Mouse (Mus musculus) gastrocnemius, adult 18-20 months (tissue): ENCODE measurements around the gene Rxfp3. TPM values are rescaled to one million over a fixed set of nuclear protein-coding genes. Genes with fewer than 3 reads are reported as not detected.
"Not testable (repeated sequence)": the region's sequence is repeated elsewhere in the genome, so short reads cannot be mapped to it uniquely, and the experiment has no call there.

ENCODE experiments used
- DNase-seq: peaks from one replicate; pipeline ENCODE4 v3.0.0; 2021; ENCODE audit warnings: low spot score
- total RNA-seq, 2 experiments: library from RNA; stranded (reverse); gene quantifications; 2 replicates each; pipeline ENCODE4 v1.2.3; 2021

Gene Rxfp3
- total RNA-seq, 2 experiments from 2014 or later = not detected

DNA sequence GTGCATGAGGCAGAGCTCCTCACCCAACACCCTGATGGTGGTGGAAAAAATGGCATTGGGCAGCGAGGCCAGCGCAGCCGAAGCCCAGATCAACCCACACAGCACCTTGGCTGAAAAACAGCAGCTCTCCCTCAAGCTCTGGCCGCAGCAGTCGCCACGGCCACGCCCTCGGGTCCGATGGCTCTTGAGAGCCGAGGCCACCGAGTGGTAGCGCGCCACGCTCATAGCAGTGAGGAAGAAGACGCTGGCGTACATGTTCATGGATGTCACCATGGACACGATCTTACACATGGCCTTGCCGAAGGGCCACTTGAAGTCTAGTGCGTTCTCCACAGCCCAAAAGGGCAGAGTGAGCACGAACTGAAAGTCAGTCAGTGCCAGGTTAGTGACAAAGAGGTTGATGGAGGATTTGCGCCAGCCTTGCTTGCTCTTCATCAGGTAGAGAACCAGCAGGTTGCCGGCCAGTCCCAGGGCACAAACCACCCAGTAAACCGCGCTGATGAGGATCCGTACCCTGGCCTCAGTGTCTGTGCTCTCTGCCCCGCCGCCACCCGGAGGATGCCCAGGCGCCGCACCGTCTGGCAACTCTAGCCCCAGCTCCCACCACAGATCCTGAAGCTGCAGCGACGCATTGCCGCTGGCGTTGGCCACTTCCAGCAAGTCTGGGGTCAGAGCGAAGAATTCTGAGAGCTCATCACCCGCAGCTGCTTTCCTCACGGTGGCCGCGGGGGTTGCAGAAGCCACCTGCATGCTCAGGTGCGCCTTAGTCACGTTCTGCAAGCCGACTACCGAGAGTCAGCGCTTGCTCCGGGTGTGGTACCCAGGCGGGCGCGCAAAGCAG, 1.0 kb downstream of the Rxfp3 start:
- DNase-seq = no peak

DNA sequence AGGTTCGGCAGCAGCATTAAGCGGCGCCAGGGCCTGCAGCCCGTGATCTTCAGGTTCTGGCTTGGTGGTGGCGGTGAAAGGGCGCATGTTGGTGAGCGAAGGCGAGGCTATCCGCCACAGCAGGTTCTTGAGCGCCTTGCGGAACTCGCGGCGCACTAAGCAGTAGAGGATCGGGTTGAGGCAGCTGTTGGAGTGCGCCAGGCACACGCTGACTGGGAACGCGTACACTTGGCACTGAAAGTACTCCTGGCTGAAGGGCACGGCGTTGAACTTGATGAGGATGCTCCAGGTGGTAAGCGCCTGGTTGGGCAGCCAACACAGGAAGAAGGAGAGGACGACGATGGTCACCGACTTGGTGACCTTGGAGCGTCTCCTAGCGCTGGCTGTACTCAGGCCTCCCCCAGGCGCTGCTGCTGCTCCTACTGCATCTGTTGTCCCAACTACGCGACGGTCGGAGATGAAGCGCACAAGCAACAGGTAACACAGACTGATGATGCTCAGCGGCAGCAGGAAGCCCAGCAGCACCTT, 1.8 kb downstream of the Rxfp3 start:
- DNase-seq = no peak

DNA sequence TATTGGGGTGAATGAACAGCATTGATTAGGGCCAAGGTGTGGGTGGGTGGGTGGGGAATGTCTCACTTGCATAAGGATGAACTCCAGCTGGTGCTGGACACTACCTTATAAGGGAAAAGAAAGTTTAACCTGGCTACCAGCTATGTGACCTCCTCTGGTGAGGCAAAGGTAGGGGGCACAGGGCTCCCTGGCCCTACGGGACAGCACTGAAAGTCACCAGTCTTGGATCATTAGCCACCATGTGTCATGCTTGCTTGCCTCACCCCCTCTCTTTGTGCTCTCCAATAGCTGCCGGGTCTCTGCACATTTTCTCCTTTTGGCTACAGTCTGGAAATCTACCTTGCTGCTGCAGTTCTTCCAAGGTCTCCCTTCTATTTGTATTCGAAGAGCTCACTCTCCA, 7.6 kb downstream of the Rxfp3 start:
- DNase-seq = no peak

DNA sequence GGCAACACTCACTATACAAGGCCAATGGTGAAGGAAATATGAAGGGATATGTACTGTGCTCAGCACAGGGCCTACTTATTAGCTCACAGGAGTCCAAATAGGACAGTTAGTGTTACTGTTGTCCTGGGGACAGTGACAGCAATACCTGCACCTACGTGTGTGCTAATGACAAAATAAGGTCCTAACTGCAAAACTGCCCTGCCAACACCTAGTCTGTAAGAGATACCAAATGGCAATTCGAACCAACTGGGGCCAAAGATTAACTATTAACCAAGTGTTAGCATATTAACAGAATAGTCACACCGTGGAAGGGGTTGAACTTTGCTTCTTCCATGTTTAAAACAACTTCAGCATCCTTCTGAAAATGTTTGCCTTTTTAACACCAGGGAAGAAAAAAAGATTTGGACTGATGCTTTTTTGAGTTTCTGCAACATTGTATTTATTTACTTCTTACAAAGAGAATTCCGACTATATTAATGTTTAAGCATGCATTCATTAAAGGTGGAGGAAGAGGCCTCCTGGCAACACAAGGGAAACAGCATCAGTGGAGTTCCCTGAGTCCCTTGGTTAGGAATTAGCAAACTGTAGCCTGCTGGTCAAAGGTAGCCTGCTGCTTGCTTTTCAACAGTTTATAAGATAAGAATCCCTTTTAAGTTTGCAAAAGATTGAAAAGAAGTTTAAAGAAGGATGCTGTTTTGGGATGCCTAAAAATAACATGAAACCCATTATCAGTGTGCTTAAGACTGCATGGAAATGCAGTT, 10.8 kb downstream of the Rxfp3 start:
- no peak for DNase-seq

DNA sequence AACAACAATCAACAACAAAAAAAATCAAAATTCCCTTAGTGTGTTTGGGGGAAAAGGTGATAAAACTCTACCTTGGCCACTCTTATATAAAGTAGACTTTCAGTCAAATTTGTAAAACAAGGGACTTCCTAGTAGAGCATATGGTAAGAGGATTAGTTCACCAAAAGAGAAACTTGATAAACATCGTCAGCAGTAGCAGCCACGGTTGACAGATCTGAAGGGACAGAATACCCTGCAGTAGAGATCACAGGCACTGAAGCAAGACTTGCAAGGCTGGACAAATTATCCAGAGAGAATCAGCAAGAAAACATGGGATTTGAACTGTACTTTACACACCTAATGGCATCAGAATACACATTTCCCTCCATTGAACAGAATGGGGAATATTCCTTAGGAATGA, 22.9 kb downstream of the Rxfp3 start:
- no peak for DNase-seq

DNA sequence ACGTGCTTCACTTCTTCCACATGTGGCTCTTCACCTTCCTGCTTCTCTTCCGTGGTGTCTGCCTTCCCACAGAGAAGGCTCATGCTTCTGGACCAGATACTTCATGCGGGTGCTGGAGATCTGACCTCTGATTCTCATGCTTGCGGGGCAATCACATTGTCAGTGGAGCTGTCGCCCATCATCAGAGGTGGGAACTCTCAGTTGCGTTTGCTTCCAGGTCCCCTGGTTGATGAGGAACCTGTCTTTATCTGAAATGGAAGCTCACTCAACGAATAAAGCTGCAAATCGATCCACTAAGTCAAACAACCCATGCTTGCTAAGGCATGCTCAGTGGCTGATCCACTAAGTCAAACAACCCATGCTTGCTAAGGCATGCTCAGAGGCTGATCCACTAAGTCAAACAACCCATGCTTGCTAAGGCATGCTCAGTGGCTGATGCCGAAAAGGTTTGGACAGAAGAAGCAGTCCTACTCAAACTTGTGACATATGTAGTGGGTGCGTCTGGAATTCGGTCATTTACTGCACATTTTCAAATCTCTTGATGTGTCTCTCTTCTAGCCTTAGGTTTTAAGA, 26.7 kb downstream of the Rxfp3 start:
- DNase-seq = no peak

DNA sequence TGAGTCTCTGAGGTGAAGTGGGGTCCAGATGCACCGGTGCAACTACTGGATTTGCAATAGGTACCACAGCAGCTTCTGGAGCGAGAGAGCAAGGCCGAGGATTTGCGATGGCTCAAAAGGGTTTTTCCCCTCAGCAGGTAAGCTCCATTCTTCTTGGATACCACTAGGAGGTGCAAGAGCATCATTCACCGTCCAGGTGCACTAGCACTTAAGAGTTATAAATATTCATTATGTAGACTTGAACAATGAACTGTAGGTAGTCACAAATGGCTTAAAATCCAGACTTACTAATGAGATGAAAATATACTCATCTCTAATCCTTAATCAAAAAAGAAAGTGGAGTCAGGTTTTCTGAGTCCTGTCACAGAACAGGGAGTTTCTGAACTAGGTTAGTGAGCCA, 29.0 kb downstream of the Rxfp3 start:
- DNase-seq = no peak

DNA sequence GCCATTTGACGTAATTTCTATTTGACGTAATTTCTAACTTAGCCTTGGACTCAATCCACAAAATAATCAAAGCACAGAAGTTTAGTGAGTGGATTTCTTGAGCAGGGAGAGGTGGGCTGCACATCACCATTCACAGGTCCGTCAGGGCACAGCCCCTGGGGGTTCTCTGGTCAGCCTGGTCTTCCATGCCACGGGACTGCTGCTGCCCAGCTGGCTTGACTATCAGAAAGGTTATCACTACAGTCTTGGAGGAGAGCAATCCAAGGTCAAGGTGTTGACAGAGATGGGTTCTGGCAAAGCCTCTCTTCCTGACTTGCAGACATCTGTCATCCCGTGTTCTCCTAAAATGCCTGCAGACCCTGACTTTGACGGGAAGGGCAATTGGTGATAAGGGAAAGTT, 33.1 kb downstream of the Rxfp3 start:
- DNase-seq = no peak

DNA sequence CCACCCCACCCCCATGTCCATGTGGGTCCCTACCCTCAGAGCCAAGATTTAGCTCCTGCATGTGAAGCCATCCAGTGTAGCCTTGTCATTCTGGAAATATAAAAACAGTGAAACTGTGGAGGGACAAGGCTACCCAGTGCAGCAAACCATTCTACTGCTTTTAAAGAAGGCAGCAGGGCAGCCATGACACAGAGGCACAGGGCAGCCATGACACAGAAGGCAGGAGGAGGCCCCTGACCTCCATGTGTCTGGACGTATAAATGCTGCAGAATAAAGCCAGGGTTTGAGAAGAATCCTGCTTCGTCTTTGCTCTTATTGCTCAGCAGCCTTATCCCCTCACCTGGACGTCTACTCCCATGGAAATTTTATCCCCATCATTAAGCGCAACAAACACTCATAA, 34.0 kb downstream of the Rxfp3 start:
- DNase-seq = no peak

DNA sequence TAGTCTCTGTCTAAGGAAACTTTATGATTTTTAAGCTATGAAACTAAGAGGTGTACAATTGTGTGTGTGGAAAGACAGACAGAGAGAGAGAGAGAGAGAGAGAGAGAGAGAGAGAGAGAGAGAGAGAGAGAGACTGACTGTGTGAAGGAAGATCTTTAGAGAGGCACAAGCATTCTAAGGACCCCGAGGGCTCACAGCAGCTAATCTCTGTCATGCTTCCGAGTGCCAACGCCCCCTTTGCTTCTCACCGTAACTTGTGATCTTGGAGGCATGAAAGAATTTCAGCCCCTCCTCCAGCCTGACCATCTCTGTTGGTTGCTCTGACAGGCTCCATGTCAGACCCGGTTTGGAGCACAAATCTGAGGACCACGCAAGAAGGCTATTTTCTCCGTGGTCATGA, 37.4 kb downstream of the Rxfp3 start, which contains the start of gene Slc45a2:
Slc45a2 (plus strand) TSS at position 301 of the 400 bp plus-strand sequence.
- no peak for DNase-seq

DNA sequence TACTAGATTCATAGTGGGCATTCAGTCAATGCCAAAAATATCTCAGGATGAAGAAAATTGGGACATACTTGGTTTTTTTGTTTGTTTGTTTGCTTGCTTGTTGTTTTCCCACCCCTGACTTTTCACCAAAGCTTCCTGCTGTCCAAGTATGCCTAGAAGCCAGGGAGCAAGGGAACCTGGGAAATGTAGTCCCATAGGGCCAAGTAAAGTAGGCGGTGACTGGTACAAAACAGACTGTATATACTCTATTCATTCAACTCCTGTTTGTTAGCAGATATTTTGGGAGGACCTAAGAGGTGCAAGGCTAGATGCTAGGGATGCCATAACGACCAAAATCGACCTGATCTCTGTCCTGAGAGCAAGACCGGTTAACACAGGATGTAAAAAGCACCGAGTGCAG, 38.0 kb downstream of the Rxfp3 start:
- no peak for DNase-seq

DNA sequence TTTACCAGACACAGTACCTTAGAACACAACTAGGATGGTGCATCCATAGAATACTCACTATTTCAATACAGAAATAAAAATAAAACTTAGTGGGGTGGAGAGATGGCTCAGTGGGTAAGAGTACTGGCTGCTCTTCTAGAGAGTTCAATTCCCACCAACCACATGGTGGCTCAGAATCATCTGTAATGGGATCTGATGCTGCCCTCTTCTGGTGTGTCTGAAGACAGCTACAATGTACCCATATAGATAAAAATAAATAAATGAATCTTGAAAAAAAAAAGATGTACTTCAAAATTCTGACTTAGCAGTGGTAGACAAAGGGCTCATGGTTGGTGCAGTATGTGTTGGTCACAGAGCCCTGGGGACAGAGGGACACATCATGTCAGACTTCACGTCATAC, 46.2 kb downstream of the Rxfp3 start:
- no peak for DNase-seq

DNA sequence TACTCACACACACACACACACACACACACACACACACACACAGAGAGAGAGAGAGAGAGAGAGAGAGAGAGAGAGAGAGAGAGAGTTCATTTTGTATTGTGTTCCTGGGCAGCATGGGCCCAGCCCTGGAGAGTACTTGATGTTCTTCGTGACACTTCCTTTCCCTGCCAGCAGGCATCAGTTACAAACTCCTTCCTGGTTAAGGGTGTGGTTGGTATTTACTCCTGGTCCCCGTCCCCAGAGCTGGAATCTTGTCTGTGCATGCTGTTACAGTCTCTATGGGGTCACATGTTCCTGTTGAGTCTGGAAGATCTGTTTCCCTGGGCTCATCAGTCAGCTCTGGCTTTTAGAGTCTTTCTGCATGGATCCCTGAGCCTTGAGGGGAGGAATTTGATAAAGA, 47.4 kb downstream of the Rxfp3 start:
- peak; percentile 22 for DNase-seq

DNA sequence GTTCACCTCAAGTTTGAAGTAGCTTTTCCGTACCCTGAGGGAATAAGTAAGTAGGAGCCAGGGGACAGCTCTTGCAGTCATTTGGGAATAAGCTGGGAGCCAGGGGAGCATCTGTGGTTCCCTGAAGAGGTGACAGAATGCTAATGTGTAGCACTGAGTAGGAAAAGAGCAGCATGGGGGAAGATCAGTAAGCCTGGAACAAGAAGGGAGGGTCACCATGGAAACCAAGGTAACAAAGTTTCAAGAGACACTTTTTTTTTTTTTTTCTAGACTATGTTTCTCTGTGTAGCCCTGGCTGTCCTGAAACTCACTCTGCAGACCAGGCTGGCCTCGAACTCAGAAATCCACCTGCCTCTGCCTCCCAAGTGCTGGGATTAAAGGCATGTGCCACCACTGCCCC, 51.3 kb downstream of the Rxfp3 start:
- DNase-seq = not testable (repeated sequence)

DNA sequence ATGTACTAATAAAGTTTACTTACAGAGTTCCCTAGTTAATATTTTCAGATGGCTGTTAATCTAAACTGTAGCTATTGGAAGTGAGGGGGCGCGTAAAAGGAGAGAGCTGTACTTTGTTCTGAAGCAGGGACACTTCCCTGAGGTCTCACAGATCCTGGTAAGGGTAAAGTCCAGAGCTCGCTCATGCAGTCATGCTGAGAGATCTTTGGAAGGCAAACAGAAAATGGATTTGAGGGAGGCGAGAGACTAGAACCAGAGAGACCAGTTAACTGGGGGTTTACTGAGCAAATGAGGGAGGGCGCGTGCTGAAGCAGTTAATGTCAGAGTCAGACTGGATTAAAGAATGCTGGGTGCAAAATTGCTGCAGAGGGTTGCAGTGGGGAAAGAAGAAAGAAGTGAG, 52.0 kb downstream of the Rxfp3 start:
- DNase-seq = no peak

Other genes starting within 250 kb of the Rxfp3 start
- gene C1qtnf3, start 85.7 kb downstream of the Rxfp3 start, total RNA-seq = under 1 TPM; 0.71 to 0.74 TPM
- 10 to 100 TPM; 16.7 to 17.0 TPM for gene Amacr, start 56.2 kb downstream of the Rxfp3 start, total RNA-seq
- gene Slc45a2, start 37.3 kb downstream of the Rxfp3 start, total RNA-seq = under 1 TPM in 1 of 2 experiments, not detected in 1; 0.11 TPM
- 1 to 10 TPM; 1.4 to 1.9 TPM for gene Adamts12, start 26.8 kb upstream of the Rxfp3 start, total RNA-seq